Mouse (Mus musculus): ENCODE data around the gene Rps6kl1.

GRCm38 (mm10) chr12:85113917-85114316 lies 37.1 kb downstream of the Rps6kl1 start:
- TF ChIP-seq CTCF (IDR thresholded peaks at IDR 0.05; ENCODE audit: low read depth) (no peak), EP300 (IDR thresholded peaks at IDR 0.05; ENCODE audit: low read depth) (no peak)
